Mouse (Mus musculus) ovary, postnatal 10 days (tissue): ENCODE data around the gene Fzd7.

Experiments used
- DNase-seq: peaks from one replicate; pipeline ENCODE4 v3.0.0; 2022; ENCODE audit warnings: low spot score

Fzd7 gene

DNA sequence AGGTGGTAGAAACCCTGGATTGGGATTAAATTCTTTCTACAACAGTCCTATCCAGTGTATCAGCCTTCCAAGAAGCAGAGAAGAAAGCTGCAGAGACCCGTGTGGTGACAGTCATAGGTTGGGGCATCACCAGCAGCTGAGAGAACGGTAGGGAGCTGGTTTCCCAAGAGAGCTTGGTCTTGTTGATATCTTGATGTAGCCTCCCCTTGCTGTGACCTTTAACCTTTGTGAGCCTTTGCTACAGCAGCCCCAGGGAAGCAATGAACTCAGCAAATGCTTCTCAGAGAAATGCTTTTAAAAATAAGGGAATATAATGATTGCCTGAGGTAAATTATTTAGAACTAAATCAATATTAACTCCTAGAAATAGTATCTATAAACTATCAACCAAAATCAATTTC lies 20.1 kb downstream of the Fzd7 start:
- DNase-seq, result no peak

DNA sequence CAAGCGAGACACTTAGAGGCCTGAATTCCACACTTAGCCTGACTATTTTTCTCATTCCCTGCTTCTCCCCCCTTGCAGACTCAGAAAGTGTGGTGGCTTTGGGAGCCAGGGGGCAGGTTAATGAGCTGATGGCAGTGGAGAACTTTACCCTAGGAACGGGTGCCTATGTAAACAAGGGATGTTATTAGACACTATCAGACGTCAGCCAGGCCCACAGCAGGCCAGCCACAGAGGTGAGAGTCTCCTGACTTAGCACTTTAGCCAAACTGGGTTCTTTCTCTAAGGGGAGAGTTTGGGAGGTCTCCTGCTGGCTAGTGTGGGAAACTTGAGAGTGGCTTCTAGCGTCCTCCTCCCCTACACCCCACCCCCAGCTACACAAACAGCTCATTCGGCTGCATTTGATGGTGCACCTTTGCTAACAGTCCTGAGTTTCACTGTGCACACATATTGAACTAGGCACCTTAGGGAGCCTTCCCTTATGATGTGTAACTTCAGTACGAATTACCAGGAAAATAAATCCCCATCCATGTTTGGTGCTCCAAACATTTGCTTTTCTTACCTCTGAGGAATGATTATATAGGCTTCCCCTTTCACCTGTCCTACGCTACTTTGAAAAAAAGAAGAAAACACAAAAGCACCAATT lies 21.6 kb downstream of the Fzd7 start:
- no peak for DNase-seq

GRCm38 (mm10) chr1:59504302-59504700 lies 22.1 kb downstream of the Fzd7 start:
- no peak for DNase-seq

GRCm38 (mm10) chr1:59508463-59509139 lies 26.4 kb downstream of the Fzd7 start:
- no peak for DNase-seq

DNA sequence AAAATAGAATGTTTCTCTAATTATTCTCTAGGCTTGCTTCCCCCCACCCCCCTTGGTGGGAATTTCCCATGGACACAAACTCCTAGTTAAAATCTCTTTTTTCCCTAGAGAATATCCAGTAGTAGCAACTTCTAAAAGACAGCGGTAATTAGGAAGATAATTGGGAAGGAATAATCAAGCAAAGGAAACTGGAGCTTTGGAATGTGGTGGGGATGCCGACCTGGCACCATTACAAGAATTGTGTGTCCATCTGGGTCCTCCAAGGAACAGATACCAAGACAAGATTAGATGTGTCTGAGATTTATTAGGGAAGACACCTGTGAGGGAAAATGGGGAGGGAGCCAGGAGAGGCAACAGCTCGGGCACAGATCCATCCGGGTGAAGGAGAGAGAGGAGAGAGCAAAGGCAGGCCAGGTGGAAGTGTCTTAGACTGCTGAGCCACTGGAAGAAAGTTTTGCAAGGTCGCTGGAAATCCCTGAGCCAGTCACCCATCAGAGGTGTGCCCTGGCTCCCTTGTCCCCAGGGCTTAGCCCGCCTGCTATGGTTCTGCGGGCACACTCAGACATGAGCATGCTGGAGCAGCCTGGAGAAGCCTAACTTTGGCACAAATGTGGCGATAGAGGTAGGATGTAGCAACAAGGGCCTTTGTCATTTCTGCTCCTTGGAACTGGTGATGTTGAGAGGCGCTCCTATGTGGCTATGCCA lies 29.5 kb downstream of the Fzd7 start:
- no peak for DNase-seq

DNA sequence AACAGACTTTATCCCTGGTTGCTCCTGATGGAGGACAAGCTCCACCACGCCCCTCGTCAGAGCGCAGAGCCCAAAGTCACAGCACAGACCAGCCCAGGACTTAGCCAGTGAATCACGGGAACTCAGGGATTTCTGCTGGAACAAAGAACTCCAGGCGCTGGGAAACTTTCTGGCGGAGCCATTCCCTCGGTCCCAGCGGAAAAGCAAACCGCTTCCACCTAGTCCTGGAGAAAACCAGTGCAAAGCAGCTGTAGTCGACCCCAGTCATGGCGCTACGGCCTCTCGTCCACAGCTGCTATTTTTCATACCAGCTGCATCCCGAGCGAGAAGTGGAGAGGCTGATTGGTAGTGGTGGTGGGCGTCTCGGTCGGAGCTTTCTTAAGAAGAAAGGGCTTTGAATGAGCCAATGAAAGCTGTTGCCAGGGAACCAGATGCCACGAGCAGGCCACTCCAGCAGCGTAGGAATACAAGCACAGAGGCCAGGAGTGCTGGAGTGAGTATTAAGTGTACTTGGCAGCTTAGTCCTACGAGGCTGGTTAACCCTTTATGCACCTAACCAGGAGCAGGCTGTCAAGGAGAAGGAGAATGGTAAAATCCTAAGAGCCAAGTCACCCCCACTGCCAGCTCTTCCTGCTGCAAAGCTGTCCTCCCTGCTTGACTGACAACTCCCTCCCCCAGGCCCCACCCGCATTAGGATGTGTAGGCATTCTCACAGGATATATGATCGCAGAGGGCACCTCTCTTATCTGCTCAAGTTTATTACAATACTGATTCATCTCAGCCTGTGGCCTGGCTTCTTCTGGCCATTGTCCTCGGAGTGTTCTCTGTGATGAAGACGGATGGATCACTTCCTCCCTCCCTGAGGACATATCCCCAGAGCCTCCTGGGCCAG lies 34.0 kb downstream of the Fzd7 start, which contains the start of gene Gm973:
Gene Gm973 (plus strand): TSS at position 239 of the 892 bp plus-strand sequence.
- peak; percentile 32 for DNase-seq

DNA sequence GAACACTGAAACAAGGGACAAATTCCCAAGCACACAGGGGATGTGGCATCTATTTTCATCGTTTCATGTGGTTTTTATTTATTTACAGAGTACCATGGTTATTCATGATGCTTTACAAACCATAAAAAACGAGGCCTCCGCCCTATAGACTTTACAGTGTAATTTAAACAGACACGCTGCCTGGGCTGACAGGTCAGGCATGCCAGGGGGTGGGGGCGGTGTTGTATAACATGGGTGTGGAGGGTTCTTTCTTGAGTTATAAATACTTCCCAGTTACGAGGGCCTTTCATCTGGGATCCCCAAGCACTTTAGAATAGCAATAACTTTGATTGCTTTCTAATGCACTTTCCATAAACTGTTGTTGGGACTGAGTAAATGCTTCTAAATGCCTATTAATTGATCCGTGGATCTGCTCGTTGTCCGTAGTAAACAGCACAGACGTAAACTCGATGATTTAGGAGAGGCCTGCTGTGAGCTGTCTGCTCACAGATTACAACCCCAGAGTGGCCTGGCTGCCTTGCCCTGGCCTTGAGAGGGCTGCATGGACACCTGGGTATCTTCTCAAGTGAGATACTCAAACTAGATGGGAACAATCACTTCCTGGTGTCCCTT lies 38.1 kb downstream of the Fzd7 start:
- DNase-seq, result no peak

DNA sequence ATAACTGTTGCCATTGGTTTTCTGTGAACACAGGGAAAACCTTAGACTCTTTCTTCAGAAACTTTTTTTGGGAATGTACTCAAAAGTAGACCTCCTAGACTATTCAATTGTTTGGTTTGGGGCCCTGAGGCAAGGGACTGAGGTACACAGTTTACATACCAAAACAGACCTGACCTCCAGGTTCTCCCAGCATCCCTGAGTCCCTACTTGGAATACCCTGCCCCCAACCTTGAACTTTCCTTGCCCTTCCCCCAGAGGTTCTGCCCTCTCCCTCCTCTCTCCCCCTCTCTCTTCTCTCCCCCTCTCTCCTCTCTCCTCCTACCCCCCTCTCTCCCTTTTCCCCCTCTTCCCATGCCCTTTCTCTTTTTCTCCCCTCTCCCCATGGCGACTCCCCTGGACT lies 40.2 kb downstream of the Fzd7 start:
- no peak for DNase-seq

DNA sequence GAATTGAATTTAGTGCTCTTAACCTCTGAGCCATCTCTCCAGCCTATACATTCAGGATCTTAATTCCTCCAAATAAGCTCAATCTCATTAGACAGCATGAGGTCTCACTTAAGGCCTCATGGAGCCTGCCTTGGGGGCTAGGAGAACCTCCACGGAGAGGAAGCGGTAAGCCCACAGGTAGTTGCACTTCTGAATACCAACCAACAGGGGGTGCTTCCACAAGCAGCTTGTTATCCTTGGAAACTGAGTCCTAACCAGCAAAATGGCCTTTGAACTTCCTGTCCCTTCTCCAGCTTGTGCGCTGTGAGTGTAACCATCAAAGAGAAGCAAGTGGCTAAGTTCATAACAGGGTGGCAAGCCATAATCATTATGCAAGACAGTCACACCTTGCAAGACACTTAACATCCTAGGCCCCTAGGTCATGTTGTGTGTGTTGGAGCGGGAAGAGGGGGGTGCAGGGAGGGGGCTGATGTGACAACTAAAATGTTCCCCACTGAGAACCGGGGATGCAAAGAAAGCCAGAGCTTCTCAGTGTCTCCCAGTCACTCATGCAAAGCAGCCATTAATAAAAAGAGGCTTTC lies 41.2 kb downstream of the Fzd7 start:
- DNase-seq, result no peak

DNA sequence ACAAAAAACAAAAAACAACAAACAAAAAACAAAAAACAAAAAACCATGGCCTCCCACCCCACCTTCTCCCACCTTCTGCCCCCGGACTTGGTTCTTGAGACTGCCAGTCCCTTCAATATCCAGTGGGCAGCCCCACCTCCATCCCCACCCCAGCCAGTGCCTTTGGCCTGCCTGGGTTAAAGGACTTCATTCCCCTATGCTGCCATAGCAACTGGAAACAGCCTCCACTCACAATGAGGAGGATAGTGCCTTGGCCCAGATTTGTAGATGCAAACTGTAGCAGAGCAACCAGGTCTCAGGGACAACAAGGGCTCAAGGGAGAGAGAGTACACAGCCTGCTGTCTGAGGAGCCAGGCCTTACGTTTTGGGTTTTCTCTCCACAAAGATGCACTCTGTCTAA lies 41.8 kb downstream of the Fzd7 start:
- DNase-seq, result no peak

- no peak for DNase-seq
Observed at GRCm38 (mm10) chr1:59524759-59525158, 42.5 kb downstream of the Fzd7 start.

DNA sequence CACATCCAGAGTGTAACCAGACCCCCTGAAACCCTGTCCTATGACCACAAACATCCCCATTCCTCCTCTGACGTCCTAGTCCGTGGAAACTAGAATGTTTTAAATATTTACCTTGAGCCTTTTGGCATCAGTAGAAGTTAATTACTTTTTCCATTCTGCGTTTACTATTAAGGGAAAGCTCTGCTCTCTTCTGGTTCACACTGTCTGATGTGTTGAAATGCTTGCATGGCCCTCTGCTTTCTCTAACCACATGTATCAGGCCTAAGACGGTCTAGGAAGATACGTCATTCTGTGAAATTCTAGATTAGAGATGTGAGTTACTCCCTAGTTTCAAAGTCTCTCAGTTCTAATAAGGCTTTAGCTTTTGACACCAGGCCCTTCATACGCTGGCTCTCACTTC lies 45.0 kb downstream of the Fzd7 start:
- DNase-seq, result no peak

DNA sequence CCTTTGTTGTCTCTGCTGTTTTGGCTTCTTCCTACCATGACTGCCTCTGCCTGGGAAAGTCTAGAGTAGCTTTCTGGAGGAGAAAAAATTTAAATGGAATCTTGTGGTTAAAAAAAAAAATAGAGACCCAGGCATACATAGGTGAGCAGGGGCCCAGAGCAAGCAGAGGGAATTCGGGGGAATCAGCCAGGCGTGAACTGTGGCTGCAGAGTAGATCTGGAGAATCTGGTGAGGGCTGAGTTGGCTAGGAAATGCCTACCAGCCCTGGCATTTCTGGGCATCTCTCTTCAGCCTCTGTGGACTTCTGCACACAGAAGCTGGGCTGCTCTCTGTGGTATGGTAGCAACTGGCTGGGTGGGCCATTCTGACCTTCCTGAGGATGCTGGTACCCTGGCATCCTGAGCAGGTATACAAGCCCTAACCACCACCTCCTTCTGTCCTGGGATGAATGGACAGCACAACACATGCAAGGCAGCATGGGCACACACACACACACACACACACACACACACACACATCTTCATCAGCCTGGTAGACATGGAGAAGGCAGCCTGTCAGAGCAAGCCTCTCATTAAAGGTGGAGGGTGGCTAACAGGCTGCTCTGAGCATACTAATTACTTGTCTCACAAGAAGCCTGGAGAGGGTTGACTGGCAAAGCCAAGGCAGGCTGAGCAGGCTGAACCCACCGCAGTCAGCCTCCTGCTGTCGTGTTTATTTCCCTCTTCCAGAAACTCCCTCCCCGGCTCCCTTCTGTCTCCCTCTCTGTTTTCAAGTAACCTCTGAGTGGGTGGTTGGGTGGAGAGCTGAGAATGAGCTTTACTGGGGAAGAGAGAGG lies 53.0 kb downstream of the Fzd7 start:
- no peak for DNase-seq
